Mouse (Mus musculus): ENCODE measurements at regions not wholly inside any gene's neighbourhood (a gene's known extent, or its start where the extent isn't known, plus 50 kb on each side); places are given as distances from the start of the nearest gene placed in this dataset.

DNA sequence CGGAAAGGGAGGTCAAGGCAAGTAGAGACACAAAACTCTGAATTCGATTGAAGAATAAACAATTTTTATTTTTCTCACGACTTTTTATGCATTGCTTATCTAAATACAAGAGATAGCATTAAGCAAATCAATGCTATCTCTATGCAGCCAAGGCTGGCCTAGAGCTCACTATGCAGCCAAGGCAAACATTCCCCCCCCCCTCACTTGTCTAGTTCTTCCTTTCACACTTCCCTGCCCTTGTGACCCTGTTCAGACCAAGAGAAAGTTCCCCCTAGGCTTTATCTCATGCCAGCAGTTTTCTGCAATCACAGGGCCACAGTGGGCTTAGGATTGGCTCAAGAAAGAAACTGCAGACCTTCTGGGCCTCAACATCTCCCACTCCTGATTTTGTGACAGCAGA is 417.9 kb upstream of the Rag2 start:
- DNase-seq = no peak

DNA sequence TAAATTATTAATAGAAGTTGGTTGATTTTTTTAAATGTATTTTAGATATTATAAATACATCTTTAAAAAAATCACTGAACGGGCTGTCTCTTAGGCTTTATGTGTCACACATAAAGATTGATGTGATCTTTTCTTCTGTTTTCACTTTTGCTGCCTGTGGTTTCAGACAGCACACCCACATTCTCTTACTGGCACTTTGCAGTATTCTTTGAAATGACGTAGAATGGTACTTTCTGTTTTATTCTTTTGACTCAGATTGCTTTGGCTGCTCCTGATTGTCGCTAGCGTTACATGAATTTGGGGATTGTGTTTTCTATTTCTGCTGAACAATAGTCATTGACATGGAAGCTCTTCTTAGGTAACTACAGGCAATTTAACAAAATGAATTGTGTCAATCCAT is 415.4 kb upstream of the Rag2 start:
- DNase-seq = no peak

DNA sequence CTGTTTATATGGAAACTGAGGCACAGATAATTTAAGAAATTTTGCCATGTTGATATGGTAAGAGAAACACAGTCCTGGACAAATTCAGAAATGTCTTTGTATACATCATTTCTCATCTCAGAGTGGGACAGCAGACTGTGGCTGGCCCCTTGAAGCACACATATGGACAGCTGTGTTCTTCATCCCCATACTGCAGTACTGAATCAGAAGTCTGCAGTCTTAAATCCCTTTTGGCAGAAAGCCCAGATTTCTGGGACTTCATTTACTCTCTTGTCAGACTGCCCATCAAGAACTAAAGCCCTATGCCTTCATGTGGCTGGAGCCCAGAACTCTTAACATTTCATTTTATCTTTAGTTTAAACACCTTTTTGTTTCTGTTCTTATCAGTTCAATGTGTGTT is 403.8 kb upstream of the Rag2 start:
- no peak for DNase-seq

DNA sequence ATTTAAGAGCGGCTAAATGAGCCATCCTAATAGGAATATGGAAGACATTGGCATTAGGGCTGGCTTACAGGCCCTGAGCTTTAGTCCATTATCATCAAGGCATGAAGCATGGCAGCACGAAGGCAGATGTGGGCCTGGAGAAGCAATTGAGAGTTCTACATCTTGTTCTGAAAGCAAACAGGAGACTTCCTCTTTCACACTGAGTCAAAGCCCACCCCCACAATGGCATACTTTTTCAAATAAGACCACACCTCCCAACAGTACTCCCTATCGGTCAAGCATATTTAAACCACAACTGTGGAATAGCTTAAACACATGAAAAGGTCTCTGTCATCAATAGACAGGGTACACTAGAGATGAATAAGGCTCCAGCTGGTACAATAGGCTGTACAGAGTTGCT is 381.5 kb upstream of the Rag2 start:
- DNase-seq = no peak

DNA sequence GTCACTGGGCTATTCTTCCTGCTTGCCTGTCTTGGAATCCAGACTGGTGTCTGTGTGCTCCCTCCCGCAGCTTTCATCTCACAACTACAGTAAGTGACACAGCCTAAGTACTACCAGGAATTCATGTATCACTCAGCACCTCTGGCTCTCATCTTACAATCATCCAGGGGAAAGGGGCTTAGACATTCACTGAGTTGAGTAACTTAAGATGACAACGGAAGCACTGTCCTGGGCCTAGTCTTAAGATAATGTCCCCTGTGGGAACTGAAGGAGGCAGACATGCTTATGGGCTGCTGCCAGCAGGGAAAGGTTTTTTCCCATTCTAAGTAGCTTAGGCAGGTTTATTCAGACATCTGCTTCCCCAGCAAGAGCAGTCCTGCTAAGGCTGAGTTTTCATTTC is 377.4 kb upstream of the Rag2 start:
- no peak for DNase-seq

DNA sequence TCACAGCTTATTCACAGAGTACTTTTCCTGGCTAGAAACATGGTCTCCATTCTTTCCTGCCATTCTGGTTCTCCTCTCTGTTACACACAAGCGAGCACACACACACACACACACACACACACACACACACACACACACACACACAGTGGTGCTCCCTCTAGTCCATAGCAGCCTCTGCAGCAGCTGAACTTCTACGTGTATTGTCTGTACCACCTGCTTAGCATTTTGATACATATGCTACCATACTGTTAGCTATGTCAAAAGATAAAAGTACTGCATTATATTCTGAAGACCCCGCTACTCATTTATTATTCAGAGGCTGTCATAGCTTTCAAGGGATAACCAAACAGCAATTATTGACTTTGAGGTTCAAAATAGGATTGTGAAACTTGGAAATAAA is 372.3 kb upstream of the Rag2 start:
- no peak for DNase-seq

DNA sequence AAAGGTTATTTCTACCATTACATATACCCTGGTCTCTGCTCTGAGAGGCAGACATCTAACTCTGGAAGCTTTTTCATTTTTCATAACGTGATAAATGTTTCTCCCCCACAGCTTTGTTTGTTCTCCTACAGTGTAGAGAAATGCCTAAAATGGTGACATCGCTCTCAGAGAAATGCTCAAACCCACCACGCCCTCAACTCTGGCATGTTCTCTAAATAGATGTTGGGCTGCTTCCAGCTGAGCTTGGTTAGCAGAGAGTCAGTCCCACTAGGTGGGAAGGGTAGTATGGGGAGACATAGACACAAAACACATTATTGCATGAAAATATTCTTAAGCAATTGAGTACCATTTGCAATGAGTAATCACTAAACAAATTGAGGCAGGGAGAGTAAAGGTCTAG is 368.1 kb upstream of the Rag2 start:
- DNase-seq = no peak

DNA sequence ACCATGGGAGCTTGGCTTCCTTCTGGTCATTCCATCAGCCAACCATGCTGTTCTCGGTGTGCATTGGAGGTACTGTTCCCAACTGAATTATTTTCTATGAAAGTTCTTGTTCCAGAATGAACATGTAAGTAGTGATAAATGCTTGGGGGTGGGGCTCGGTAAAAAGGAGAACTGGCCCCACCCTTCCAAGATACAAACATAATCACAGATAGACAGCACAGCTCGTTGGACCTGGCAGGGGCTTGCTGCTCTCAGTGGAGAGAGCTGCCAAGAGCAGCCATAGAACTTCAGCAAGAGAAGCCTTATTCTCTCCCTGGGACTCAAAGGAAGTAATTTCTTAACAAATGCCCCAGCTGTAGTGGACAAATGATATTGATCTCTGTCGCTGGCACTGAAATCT is 360.6 kb upstream of the Rag2 start:
- no peak for DNase-seq

DNA sequence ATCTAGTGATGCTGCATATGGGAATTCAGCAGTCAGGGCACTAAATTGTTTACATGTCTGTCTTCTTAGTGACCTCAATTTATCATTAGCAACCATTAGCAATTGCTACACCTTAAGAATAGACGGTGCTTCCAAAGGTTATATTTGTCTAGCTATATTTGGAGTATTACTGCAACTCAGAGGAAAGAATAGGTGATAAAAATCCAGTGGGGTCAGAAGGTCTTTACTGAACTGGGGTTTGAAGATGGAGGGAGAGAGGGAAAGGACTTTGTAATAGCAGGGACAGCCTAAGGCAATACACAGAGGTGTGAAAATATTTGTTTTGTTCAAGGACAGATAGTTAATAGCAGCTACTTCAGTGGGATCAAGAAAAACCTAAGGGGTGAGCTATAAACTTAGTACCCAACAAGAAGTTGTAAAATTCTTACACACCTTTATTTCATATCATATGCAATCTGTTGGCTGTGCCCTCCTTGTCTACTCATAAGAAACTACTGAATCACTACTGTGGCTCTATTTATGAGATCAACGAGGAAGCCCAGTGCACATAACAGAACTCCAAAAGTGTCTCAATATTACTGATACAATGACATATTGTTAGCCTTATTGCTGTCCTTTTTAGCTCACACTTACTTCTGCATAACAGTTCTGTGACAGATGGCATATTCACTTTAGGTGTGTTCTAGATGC is 357.7 kb upstream of the Rag2 start:
- no peak for DNase-seq

DNA sequence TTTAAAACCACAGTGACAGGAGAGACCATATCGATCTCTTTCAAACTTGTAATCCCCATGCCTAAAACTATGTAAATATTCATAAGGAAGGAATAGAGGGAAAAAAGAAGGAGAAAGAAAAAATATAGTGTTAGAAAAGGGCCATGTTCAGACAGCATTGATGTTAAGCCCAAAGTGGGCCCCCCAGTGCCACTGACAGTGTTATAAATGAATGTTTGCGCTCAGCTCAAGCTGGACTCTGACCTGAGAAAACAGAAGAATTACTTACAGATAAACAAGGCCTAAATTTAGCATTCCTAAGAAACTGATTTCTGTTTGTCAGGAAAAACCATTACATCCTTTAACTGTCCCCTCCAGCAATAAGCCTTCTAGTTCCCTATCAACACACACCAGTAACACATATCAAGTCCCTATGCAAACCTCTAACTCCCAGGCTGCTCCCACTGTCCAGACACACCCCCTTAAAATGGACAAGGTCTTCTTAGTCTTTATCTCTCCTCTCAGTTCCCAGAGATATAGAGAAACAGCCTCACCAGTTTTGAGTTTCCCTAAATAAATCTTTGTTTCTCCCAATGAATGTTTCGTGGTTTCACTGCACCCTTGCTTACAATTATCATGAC is 350.4 kb upstream of the Rag2 start:
- no peak for DNase-seq

DNA sequence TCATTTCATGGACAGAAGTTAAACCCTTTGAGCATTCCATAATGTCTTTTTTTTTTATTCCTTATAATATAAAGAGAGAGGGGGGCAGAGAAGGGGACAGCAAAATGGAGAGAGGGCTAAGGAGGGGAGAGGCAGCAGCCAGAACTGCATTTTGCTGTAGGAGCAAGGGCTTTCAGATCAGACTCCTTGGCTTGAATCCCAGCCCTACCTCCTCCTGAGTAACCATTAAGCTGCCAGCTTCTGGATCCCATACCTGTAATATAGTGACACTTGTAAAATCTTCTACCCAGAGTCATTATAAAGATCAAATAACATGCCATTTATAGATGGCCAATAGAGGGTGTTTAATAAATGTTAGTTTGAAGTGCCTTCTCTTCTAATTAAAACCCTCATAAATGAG is 339.6 kb upstream of the Rag2 start:
- DNase-seq = no peak

DNA sequence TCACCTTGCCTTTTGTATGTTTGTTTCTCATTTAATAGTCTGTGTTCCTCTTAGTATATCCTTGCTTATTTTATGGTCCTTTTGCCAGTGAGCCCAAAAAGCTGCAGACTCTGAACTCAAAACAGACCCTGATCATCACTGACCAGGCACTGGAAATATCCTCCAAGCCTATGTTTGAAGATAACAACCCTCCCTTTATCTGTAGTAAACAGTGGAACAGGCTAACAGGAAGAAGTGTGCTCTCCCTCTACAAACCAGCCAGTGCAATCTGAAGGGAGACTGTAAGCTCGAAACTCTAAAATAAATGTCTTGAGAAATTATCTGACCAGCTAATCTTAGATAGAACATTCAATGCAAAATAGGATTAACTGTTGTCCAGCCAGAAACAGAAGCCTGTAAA is 336.4 kb upstream of the Rag2 start:
- DNase-seq = no peak

DNA sequence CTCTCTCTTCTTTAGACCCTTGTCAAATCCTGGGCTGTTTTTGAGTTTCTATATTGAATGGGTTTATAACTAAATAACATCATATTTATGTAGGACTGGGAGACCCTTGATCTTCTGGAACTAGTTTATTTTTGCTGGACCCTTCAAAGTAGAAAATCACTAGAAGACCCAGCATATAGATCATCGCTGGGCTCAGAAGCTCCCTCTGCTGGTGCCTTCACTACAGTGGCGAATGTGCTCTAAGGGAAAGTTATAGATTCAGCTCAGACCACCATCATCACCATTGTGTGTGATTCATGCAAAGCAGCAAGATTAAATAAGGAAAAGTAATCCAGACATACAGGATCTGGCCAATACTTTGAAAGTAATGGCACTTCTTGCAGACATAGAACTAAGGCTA is 335.4 kb upstream of the Rag2 start:
- DNase-seq = no peak

DNA sequence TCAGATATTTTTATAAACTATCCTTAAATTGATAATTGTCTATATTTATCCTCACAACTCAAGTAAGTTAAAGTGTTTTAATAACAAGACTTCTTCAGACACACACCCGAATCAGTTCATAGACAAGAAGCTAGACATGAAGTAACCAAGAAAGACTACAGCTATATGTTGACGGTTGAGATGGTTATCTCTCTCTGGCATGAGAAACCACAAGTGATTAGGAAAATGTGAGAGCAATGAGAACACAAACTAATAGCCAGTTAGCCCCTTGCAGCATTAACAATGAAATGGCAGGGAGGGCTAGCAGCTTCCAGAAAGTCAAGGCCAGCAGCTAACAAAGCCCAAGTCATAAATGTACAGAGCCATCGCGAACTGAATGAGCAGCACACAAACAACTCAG is 333.8 kb upstream of the Rag2 start:
- no peak for DNase-seq

DNA sequence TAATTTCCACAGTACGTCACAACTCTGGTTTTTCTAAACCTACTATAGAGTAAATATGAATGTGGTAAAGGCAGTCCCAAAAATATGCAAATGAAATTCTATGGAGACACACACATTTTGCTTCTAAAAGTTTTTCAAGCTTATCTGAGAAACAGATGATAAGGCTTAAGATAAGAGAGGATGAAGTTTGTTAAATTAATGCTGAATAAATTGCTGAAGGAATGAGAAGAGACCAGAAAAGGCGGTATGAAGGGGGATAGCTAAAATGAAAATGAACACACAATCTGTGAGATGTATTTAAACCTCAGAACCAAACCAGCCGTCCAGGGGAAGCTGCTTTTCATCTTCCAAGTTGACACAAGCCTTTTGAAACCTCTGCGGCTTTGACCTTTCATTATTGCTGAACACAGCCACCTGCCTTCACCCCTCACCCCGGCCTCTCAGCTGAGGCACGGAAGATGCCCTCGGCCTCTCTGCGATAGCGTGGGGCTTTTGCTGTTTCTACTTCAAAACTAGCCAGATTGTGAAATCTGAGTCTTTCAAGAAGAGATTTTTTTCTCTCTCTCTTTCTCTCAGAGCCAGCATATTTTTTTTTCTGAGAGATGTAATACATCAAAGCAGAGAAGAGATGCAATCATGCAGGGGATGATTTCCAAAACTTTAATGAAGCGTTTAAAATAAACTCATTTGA is 328.7 kb upstream of the Rag2 start:
- DNase-seq = no peak

DNA sequence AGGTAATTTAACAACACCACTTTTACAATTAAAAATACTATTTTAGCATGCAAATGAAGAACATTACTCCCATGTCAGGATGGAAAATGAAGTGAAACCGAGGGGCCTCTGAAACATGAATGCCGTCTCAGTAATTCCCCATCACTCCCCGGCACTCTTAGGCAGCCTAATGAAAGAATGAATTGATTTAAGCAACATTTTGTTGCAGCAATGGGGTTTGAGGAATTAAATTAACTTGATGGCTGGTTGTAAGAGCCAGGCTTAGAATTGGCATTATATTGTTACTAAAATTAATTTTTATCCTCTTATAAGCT is 328.2 kb upstream of the Rag2 start:
- DNase-seq = no peak

DNA sequence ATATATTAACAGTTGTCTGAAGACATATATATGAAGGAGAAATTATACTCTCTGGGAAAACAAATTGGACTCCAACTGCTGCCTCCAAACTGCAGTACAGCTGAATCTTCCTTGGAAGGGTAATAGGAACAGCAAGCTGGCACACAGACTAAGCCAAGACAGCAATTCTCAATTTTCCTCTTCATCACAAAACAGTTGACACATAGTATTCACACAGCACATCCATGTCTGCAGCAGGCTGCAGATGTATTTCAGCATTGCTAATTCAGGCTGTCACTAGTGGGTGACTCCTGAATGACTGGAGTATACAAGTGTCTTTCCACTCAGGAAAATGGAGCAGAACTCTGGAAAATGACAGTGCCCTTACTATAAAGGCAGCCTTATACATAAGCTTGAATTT is 327.7 kb upstream of the Rag2 start:
- no peak for DNase-seq

DNA sequence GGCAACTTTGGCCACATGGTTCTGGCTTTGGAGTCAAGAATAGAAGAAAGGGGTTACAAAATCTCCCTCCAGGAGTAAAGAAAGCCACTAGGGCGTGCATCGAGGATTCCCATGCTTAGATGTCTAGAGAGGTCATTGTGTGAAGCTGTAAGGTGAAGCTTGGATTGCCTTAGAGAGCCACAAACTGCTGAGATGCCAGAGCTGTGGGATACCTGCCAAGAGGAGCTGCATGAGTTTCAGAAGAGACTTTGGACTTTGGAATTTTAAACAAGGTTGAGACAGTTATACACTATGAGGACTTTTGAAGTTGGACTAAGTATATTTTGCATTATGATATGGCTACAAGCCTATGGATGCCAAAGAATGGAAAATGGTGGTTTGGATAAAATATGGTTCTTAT is 325.4 kb upstream of the Rag2 start:
- DNase-seq = no peak

DNA sequence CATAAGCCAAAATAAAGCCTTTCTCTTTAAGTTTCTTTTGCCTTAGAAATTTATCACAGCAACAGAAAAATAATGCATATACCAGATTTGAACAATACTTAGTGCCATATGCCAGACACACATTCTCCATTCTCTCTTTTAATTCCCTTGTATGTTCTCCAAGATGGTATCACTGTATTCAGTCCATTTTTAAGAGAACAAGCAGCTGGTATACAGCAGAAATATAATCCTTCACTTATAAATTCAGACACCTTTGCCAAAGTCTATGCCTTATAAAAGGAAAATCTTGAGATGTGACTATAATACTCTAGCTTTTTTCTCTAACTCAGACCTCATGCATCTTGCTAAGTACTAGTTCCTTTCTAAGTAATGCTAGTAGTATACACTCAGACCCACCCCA is 324.4 kb upstream of the Rag2 start:
- DNase-seq = no peak

DNA sequence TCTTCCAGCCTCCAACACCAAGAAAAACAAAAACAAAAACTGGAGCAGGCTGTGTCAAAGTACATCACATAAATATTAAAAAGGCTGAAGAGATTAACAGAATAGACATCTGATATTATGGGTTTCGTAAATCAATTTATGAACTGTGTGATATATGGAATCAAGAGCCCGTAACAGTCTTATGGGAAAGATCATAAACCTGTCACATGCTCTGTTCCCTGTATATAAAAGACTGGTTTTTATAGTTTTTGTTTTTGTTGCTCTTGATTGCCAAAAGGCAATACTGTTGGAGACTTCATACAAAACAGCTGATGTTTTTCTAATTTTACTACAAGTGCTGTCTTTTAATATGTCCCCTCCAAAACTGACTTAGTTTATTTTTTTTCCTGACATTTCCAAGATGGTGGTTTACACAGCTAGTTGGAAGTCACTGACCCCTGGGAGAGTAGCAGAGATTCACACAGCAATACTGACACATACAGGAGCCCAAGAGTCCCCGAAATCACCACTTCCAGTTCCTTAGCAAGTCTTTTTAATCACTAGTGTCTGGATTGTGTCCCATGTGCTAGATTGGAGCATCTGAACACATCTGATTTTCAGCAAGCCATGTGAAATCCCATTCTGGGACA is 303.1 kb upstream of the Rag2 start:
- no peak for DNase-seq

DNA sequence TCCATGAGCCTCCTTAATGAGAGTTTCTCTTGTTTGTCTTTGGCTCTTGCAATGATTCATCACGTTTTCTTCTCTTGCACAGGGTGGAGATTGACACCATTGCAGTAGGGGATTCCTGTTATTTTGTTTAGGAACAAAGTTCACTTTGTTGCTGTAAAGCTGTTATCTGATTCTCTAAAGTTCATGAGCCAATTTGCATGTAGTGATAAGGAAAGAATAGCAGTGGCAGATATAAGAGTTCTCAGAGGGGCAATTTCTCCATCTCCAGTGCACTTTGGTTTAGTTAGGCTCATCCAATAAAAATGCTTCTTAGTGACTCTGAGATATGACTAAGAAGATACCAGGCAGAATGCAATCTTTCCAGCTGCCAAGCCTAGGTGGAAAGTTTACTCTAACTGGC is 267.8 kb upstream of the Rag2 start:
- no peak for DNase-seq

DNA sequence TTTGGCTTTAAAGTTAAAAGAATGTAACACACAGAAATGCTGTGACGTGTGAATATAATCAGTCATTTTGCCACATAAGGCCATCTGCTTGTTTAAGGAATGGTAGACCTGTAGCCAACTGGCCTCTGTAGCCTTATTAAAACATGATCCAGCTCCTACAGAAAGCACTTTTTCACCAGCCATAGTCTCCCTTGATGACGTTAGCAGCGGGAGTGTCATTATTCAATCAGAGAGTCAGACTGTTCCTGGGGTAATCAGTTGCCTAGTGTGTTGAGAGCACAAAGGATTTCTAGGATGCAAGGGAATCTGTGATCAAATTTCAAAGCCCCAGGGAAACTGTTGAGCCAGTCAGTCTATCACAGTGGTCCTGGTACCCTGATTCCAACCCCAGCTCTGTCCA is 260.3 kb upstream of the Rag2 start:
- DNase-seq = no peak

DNA sequence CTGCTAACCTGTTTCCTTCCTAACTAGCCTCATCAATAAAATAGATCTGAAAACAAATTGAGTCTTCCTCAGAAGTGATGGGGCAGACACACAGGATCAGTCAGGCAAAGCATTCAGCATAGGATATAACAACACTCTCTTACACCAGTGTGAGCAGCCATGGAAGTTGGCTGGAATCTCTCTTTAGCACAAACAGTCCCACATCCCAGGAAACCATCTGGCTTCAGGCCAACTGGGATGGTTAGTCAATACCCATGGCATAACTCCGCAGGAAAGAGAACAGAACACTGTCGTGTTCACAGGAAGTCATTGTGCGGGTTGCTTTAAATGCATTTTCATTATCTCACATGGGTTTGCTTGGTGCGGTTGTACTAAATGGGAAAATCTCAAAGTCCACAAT is 256.2 kb upstream of the Rag2 start:
- DNase-seq = no peak

Measured in adrenal gland, postnatal 25 days (tissue).